Mouse (Mus musculus) midbrain, embryonic 16.5 days (tissue): ENCODE measurements at regions not wholly inside any gene's neighbourhood (a gene's known extent, or its start where the extent isn't known, plus 50 kb on each side); places are given as distances from the start of the nearest gene placed in this dataset.

Experiments used
- ATAC-seq: fragments of 200-750 bp; cut with Nextera tagmentation; 2 replicates; pipeline ENCODE4 v1.8.0; 2017; ENCODE audit warnings: moderate TSS enrichment
- H3K27ac ChIP-seq: fragments of 300-500 bp; sonication (generic); 2 replicates; pipeline ENCODE4 v1.5.1; 2014; ENCODE audit warnings: mild to moderate bottlenecking, low read length, mixed read lengths
- H3K27me3 ChIP-seq: fragments of 300-500 bp; sonication (generic); 2 replicates; pipeline ENCODE4 v1.6.1; 2014; ENCODE audit warnings: low read depth, low read length, mixed read lengths; ENCODE audit not compliant: control insufficient read depth, insufficient read depth
- H3K36me3 ChIP-seq: fragments of 300-500 bp; sonication (generic); 2 replicates; pipeline ENCODE4 v1.6.1; 2014; ENCODE audit warnings: mild to moderate bottlenecking, low read length, moderate library complexity, mixed read lengths; ENCODE audit not compliant: control insufficient read depth, insufficient read depth
- H3K4me1 ChIP-seq: fragments of 300-500 bp; sonication (generic); 2 replicates; pipeline ENCODE4 v1.6.1; 2014; ENCODE audit warnings: mild to moderate bottlenecking, low read length, mixed read lengths; ENCODE audit not compliant: control insufficient read depth, insufficient read depth
- H3K4me2 ChIP-seq: fragments of 300-500 bp; sonication (generic); 2 replicates; pipeline ENCODE4 v1.6.1; 2014; ENCODE audit warnings: mild to moderate bottlenecking, low read length, mixed read lengths
- H3K4me3 ChIP-seq: fragments of 300-500 bp; sonication (generic); 2 replicates; pipeline ENCODE4 v1.5.1; 2014; ENCODE audit warnings: low read depth, mild to moderate bottlenecking, low read length, moderate library complexity, mixed read lengths
- H3K9ac ChIP-seq: fragments of 300-500 bp; sonication (generic); 2 replicates; pipeline ENCODE4 v1.6.1; 2014; ENCODE audit warnings: low read depth, low read length, mixed read lengths
- H3K9me3 ChIP-seq: fragments of 300-500 bp; sonication (generic); replicated peaks from 2 replicates; pipeline ENCODE4 v1.6.1; 2014; ENCODE audit warnings: mild to moderate bottlenecking, low read length, mixed read lengths; ENCODE audit not compliant: control insufficient read depth, poor library complexity, severe bottlenecking
- WGBS: fragments of 180-500 bp; shearing (Covaris S2); extraction: QIAGEN DNeasy Blood & Tissue Kit; methylation state at CpG from one replicate; pipeline ENCODE4 v1.1.7; 2014; 5-methylcytosine and 5-hydroxymethylcytosine counted together

DNA sequence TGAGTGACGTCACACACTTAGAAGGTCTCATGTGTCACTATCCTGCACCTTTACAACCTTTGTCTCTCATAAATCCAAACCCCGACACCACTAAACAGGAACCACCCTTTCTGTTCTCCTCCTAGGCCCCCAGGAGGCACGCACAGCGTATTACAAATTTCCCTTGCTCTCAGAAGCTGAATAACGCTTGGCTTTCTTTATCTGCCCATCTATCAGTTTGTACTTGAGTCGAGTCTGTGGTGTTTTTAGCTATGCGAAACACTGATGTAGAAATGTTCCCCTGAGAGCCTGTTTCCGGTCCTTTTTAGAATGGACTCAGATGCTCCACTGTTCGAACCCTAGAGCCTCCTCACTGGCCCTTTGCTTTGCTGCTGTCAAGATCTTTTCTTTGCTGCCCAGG is 225.8 kb upstream of the 1700056E22Rik start:
- WGBS: 91% methylated on average over 9 of the region's 9 CpGs

DNA sequence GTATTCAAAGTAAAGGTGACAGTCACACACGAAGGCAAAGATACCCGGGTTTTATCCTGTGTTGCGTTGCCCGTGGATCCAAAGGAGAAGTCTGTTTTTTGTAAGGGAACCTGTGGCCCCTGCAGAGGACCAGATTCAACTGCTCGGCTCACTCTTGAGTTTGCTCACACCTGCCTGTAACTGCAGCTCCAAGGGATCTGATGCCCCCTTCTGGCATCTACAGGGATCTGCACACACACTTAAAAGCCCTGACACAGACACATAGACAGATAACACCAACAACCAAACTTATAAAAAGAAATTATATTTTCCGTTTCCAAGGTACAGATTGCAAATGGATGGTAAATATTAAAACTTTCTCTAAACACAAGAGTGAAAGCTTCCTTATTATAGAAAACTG is 223.3 kb upstream of the 1700056E22Rik start:
- Histone ChIP-seq H3K9me3 (no peaks in the 10 kb centered on the region), H3K4me1 (no peaks in the 10 kb centered on the region), H3K27me3 (no peaks in the 10 kb centered on the region), H3K4me3 (no peak overlapping the region), H3K27ac (no peak overlapping the region), H3K36me3 (no peaks in the 10 kb centered on the region), H3K4me2 (no peak overlapping the region), H3K9ac (no peak overlapping the region)
- no peak for ATAC-seq
- WGBS: 96% methylated on average over 6 of the region's 6 CpGs

More for the DNA sequence above, 225.8 kb upstream of the 1700056E22Rik start:
- Histone ChIP-seq H3K9me3 (no peaks in the 10 kb centered on the region), H3K27me3 (no peaks in the 10 kb centered on the region), H3K4me1 (no peaks in the 10 kb centered on the region), H3K4me2 (no peak overlapping the region), H3K27ac (no peak overlapping the region), H3K36me3 (no peaks in the 10 kb centered on the region), H3K9ac (no peak overlapping the region), H3K4me3 (no peak overlapping the region)
- no peak for ATAC-seq

DNA sequence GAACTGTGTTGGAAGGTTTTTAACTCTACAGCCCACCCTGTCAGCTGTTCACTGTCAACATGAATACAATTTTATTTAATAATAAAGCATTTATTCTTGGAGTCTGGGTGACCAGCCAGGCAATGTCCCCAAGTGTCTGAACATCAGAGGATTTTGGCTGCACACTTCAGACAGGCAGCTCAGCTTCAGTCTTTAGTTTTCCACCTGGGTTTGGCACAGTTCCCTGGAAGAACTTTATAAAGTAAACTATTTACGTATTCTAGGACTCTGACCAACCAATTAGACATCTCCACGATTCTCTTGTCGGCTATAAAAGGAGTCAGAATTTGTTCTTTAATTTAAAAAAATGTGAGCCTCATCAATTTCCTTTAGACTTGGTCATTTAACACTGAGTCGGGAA is 220.8 kb upstream of the 1700056E22Rik start:
- H3K4me1 ChIP-seq: no peaks in the 10 kb centered on the region
- ATAC-seq: no peak
- no peak overlapping the region for H3K4me3 ChIP-seq
- H3K9ac ChIP-seq: no peak overlapping the region
- H3K27me3 ChIP-seq: no peaks in the 10 kb centered on the region
- no peak overlapping the region for H3K4me2 ChIP-seq
- H3K9me3 ChIP-seq: no peaks in the 10 kb centered on the region
- WGBS: 82% methylated on average over 4 of the region's 4 CpGs
- no peak overlapping the region for H3K27ac ChIP-seq
- H3K36me3 ChIP-seq: no peaks in the 10 kb centered on the region

GRCm38 (mm10) chr1:184244730-184245488 is 210.8 kb upstream of the 1700056E22Rik start:
- ATAC-seq: no peak
- 71% methylated on average over 23 of the region's 23 CpGs for WGBS

GRCm38 (mm10) chr1:184244296-184244695 is 210.2 kb upstream of the 1700056E22Rik start:
- Histone ChIP-seq H3K9ac (no peak overlapping the region), H3K9me3 (no peaks in the 10 kb centered on the region), H3K27ac (no peak overlapping the region), H3K4me1 (no peaks in the 10 kb centered on the region), H3K4me2 (no peak overlapping the region), H3K27me3 (no peaks in the 10 kb centered on the region), H3K36me3 (no peaks in the 10 kb centered on the region), H3K4me3 (no peak overlapping the region)
- ATAC-seq: no peak
- 79% methylated on average over 9 of the region's 9 CpGs for WGBS

More at GRCm38 (mm10) chr1:184244730-184245488, 210.8 kb upstream of the 1700056E22Rik start:
- no peaks in the 10 kb centered on the region for H3K4me1 ChIP-seq
- H3K9ac ChIP-seq: no peak overlapping the region
- no peak overlapping the region for H3K4me3 ChIP-seq
- H3K36me3 ChIP-seq: no peaks in the 10 kb centered on the region
- H3K27ac ChIP-seq: no peak overlapping the region
- no peaks in the 10 kb centered on the region for H3K9me3 ChIP-seq
- no peaks in the 10 kb centered on the region for H3K27me3 ChIP-seq
- H3K4me2 ChIP-seq: no peak overlapping the region

DNA sequence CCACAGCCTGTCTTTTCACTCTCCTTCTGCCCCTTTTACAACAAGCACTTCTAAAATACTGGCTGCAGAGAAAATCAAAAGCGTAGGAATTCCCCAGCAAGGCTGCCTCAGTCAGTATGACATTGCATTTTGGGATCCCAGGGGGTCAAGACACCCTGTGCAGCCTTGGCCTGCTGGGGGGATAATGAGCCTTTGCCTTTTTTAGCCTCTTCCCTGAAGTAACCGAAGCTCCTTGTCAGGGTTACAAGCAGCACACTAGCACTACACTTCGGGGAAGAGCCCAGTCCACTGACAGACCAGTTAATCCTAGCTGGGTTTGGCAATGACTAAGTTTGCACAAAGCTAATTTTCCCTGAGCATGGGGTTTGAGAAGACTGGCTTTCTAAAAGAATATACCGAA is 207.7 kb upstream of the 1700056E22Rik start:
- WGBS: 62% methylated on average over 4 of the region's 4 CpGs
- no peak for ATAC-seq
- Histone ChIP-seq H3K4me1 (no peaks in the 10 kb centered on the region), H3K9me3 (no peaks in the 10 kb centered on the region), H3K36me3 (no peaks in the 10 kb centered on the region), H3K27me3 (no peaks in the 10 kb centered on the region), H3K9ac (no peak overlapping the region), H3K4me2 (no peak overlapping the region), H3K27ac (no peak overlapping the region), H3K4me3 (no peak overlapping the region)

DNA sequence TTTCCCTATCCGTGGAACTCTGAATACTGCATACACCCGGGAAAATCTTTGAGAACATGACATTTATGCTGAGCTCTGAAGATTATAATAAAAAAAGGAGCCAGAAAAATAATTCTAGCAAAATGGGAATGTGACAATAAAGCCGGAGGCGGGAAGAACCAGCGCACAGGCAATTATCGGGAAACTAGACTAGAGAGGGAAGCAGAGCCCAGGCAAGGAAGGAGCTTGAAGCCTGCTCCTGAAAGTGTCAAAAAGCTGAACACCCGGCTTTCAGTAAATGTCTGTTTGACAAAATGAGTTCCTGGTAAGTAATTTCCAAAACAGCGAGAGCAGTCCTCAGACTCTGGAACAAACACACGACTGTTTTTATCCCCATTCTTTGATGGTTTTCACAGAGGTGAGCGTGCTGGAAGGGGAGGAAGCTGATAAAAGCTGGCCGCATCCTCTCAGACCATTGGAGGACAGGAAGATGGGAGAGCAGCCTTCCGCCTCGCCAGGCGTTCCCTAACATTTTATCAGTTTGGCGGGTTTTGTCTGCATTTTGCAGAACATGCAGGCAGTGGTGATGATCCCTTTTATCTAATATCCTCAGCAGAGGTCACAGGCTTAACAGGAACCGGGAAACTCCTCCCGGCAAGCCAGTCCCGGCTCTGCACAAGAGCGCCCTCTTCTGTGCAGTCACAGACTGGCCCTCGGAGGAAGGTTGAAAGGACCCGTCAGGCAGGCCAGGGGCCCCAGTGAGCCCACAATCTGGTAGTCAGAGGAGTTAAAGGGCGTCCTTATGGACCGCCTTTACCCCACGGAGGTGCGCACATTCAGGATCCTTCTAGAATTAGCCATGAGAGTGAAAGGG is 201.3 kb upstream of the 1700056E22Rik start:
- Histone ChIP-seq H3K9ac (peak overlapping the region; percentile 17; the same call in 1 of the 2 replicates), H3K27me3 (no peaks in the 10 kb centered on the region), H3K36me3 (no peaks in the 10 kb centered on the region), H3K4me1 (peaks cover 12% of the 10 kb centered on the region), H3K4me2 (peak overlapping the region; percentile 38), H3K27ac (peak overlapping the region; percentile 56), H3K9me3 (no peaks in the 10 kb centered on the region), H3K4me3 (peak overlapping the region; percentile 19)
- WGBS: 11% methylated on average over 25 of the region's 25 CpGs
- ATAC-seq: 0 out of 2 replicates have a peak, but pooled peaks have one; percentile 41

GRCm38 (mm10) chr1:184234320-184234988 is 200.4 kb upstream of the 1700056E22Rik start:
- H3K9ac ChIP-seq: no peak overlapping the region
- ATAC-seq: no peak
- no peaks in the 10 kb centered on the region for H3K9me3 ChIP-seq
- H3K4me2 ChIP-seq: no peak overlapping the region
- no peaks in the 10 kb centered on the region for H3K36me3 ChIP-seq
- no peak overlapping the region for H3K4me3 ChIP-seq
- no peaks in the 10 kb centered on the region for H3K27me3 ChIP-seq
- peaks cover 12% of the 10 kb centered on the region for H3K4me1 ChIP-seq
- WGBS: 39% methylated on average over 8 of the region's 8 CpGs
- H3K27ac ChIP-seq: no peak overlapping the region
